Mouse (Mus musculus): Measurements from ENCODE around the gene Itgb5. TPM values are rescaled to one million over a fixed set of nuclear protein-coding genes. Genes with fewer than 3 reads are reported as not detected.

The Itgb5 gene
- polyA plus RNA-seq, 1 experiment from 2014 or later: 25.0 TPM

- Histone ChIP-seq H3K27ac (ENCODE audit: low read depth, low read length) (0 out of 2 replicates have a peak overlapping the region, but pooled peaks have one; percentile 9), H3K4me1 (replicated peaks; ENCODE audit: control insufficient read depth, insufficient read depth, low read length) (peaks cover 31% of the 10 kb centered on the region), H3K4me3 (ENCODE audit: low read depth, low read length) (no peak overlapping the region), H3K4me2 (no peak overlapping the region), H3K9me3 (ENCODE audit: control insufficient read depth, low read length) (no peaks in the 10 kb centered on the region), H3K27me3 (replicated peaks; ENCODE audit: control insufficient read depth, insufficient read depth, low read length) (no peaks in the 10 kb centered on the region), H3K9ac (ENCODE audit: low read depth, low read length) (no peak overlapping the region), H3K36me3 (ENCODE audit: control insufficient read depth, insufficient read depth, low read length) (peaks cover 5% of the 10 kb centered on the region; the same call in 1 of the 2 replicates)
- DNase-seq (ENCODE audit: low spot score) (no peak), ATAC-seq (replicated peaks; ENCODE audit: low FRiP score) (no peak)
- 43% methylated on average over 5 of the region's 5 CpGs for WGBS
Observed at GRCm38 (mm10) chr16:33921514-33921913, 92.0 kb downstream of the Itgb5 start.

DNA sequence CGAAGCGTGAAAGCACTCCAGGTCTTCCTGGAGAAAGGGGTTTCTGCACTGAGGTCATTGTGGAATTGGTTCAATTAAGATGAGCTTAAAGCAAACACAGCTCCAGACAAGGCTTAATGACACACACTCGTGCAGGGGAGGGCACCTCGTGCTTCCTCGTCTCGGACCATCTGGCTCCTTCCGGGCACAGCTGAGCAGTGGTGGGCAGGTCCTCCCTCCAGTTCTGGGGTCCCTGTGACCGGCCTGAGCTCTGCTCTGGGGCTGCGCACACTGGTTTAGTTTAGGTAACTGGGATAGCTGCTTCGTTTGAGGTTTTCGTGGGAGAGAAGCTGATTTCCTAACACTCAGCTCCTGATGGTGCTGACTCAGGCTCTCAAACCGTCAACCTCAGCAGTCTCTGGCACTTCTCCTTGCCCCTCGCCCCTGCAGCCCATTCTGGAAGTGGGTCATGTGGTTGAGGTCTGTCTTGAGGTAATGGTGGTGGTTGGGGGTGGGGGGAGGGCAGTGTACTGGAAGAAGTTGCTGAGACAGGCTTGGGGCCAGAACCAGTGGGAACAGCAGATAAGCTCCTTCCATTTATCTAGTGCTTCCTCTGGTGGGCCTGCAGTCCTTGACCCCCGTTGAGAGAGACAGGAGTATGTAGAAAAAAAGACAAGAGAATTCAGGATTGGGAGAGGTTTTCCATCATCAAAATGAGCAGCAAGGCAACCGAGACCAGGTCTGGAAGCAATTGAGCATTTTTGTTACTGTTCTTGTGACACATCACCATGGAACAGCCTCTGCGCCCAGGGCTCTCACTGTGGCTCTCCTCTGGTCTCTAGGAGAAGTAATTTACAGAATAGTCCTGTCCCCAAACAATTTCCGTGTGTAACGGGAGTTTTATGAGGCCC, 92.9 kb downstream of the Itgb5 start:
- ATAC-seq (replicated peaks; ENCODE audit: low FRiP score): peak; percentile 73
- peak; percentile 58 for DNase-seq (ENCODE audit: low spot score)
- peak overlapping the region; percentile 39 for H3K9ac ChIP-seq (ENCODE audit: low read depth, low read length)
- H3K36me3 ChIP-seq (ENCODE audit: control insufficient read depth, insufficient read depth, low read length): peaks cover 5% of the 10 kb centered on the region; the same call in 1 of the 2 replicates
- H3K27ac ChIP-seq (ENCODE audit: low read depth, low read length): peak overlapping the region; percentile 57
- 17% methylated on average over 18 of the region's 18 CpGs for WGBS
- no peaks in the 10 kb centered on the region for H3K9me3 ChIP-seq (ENCODE audit: control insufficient read depth, low read length)
- H3K27me3 ChIP-seq (replicated peaks; ENCODE audit: control insufficient read depth, insufficient read depth, low read length): no peaks in the 10 kb centered on the region
- H3K4me3 ChIP-seq (ENCODE audit: low read depth, low read length): no peak overlapping the region
- H3K4me1 ChIP-seq (replicated peaks; ENCODE audit: control insufficient read depth, insufficient read depth, low read length): peaks cover 26% of the 10 kb centered on the region
- peak overlapping the region; percentile 50 for H3K4me2 ChIP-seq

DNA sequence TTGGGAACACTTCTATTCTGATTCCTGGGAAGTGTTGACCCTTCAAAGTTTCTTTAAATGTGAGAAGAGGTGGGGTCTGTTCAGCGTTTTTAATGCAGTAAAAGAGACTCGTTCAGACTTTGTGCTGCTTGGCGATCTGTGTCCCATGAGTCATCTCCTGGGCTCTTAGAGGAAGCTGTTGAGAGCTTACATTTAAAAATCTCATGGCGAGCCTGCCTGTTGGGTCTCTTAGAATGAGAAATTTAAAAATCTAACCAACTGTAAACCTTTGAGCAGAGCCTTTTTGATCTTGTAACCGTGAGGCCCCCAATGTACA, 93.5 kb downstream of the Itgb5 start:
- H3K4me1 ChIP-seq (replicated peaks; ENCODE audit: control insufficient read depth, insufficient read depth, low read length): peaks cover 26% of the 10 kb centered on the region
- H3K9me3 ChIP-seq (ENCODE audit: control insufficient read depth, low read length): no peaks in the 10 kb centered on the region
- H3K4me3 ChIP-seq (ENCODE audit: low read depth, low read length): no peak overlapping the region
- H3K27me3 ChIP-seq (replicated peaks; ENCODE audit: control insufficient read depth, insufficient read depth, low read length): no peaks in the 10 kb centered on the region
- DNase-seq (ENCODE audit: low spot score): no peak
- H3K9ac ChIP-seq (ENCODE audit: low read depth, low read length): 0 out of 2 replicates have a peak overlapping the region, but pooled peaks have one; percentile 32
- WGBS: 35% methylated on average over 5 of the region's 5 CpGs
- no peak for ATAC-seq (replicated peaks; ENCODE audit: low FRiP score)
- peak overlapping the region; percentile 57 for H3K27ac ChIP-seq (ENCODE audit: low read depth, low read length)
- peak overlapping the region; percentile 50 for H3K4me2 ChIP-seq
- H3K36me3 ChIP-seq (ENCODE audit: control insufficient read depth, insufficient read depth, low read length): peaks cover 5% of the 10 kb centered on the region; the same call in 1 of the 2 replicates

GRCm38 (mm10) chr16:33923758-33924157, 94.3 kb downstream of the Itgb5 start:
- Histone ChIP-seq H3K27me3 (replicated peaks; ENCODE audit: control insufficient read depth, insufficient read depth, low read length) (no peaks in the 10 kb centered on the region), H3K36me3 (ENCODE audit: control insufficient read depth, insufficient read depth, low read length) (peaks cover 5% of the 10 kb centered on the region; the same call in 1 of the 2 replicates), H3K4me3 (ENCODE audit: low read depth, low read length) (no peak overlapping the region), H3K9me3 (ENCODE audit: control insufficient read depth, low read length) (no peaks in the 10 kb centered on the region), H3K27ac (ENCODE audit: low read depth, low read length) (no peak overlapping the region), H3K4me2 (0 out of 2 replicates have a peak overlapping the region, but pooled peaks have one; percentile 28), H3K9ac (ENCODE audit: low read depth, low read length) (no peak overlapping the region), H3K4me1 (replicated peaks; ENCODE audit: control insufficient read depth, insufficient read depth, low read length) (peaks cover 29% of the 10 kb centered on the region)
- DNase-seq (ENCODE audit: low spot score) (peak; percentile 37), ATAC-seq (replicated peaks; ENCODE audit: low FRiP score) (peak; percentile 82)
- 35% methylated on average over 8 of the region's 8 CpGs for WGBS

DNA sequence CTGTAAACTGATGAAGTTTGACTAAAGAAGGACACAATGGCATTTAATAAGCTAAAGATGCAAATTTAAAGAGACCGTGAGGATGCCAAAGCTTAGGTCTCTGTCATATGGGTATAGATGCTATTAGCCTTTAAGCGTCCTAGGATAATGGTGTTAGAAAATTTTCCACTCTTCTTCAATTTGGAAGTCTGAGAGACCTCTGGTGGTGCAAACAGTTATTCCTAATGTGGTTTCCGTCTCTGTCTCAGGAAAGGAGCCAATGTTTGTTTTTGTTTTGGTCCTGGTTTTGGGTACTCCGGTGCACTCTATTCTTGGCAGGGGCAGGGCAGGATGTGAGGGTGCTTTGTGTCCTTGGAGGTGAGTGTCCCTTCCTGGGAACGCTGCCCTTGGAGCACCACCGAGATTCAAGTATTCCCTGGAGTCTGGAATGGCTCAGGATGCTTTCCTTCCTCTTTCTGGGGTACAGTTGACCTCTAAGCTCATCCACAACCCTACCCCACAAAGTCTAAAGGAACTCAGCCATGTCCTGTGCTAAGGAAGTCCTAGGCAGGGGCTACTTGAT, 97.9 kb downstream of the Itgb5 start:
- peaks cover 29% of the 10 kb centered on the region for H3K4me1 ChIP-seq (replicated peaks; ENCODE audit: control insufficient read depth, insufficient read depth, low read length)

GRCm38 (mm10) chr16:33928788-33929462, 99.5 kb downstream of the Itgb5 start:
- WGBS: 68% methylated on average over 9 of the region's 9 CpGs
- DNase-seq (ENCODE audit: low spot score): no peak
- Histone ChIP-seq H3K9ac (ENCODE audit: low read depth, low read length) (no peak overlapping the region), H3K9me3 (ENCODE audit: control insufficient read depth, low read length) (no peaks in the 10 kb centered on the region), H3K27ac (ENCODE audit: low read depth, low read length) (no peak overlapping the region), H3K4me3 (ENCODE audit: low read depth, low read length) (no peak overlapping the region), H3K4me1 (replicated peaks; ENCODE audit: control insufficient read depth, insufficient read depth, low read length) (peaks cover 13% of the 10 kb centered on the region), H3K36me3 (ENCODE audit: control insufficient read depth, insufficient read depth, low read length) (no peaks in the 10 kb centered on the region; the same call in 1 of the 2 replicates), H3K27me3 (replicated peaks; ENCODE audit: control insufficient read depth, insufficient read depth, low read length) (no peaks in the 10 kb centered on the region), H3K4me2 (no peak overlapping the region)
- no peak for ATAC-seq (replicated peaks; ENCODE audit: low FRiP score)

More for the DNA sequence above, 97.9 kb downstream of the Itgb5 start:
- H3K9me3 ChIP-seq (ENCODE audit: control insufficient read depth, low read length): no peaks in the 10 kb centered on the region
- ATAC-seq (replicated peaks; ENCODE audit: low FRiP score): no peak
- H3K9ac ChIP-seq (ENCODE audit: low read depth, low read length): no peak overlapping the region
- H3K36me3 ChIP-seq (ENCODE audit: control insufficient read depth, insufficient read depth, low read length): no peaks in the 10 kb centered on the region; the same call in 1 of the 2 replicates
- no peaks in the 10 kb centered on the region for H3K27me3 ChIP-seq (replicated peaks; ENCODE audit: control insufficient read depth, insufficient read depth, low read length)
- DNase-seq (ENCODE audit: low spot score): no peak
- 79% methylated on average over 6 of the region's 6 CpGs for WGBS
- no peak overlapping the region for H3K27ac ChIP-seq (ENCODE audit: low read depth, low read length)
- H3K4me2 ChIP-seq: no peak overlapping the region
- H3K4me3 ChIP-seq (ENCODE audit: low read depth, low read length): no peak overlapping the region

GRCm38 (mm10) chr16:33930785-33931184, 101.3 kb downstream of the Itgb5 start:
- no peak overlapping the region for H3K4me2 ChIP-seq
- H3K27ac ChIP-seq (ENCODE audit: low read depth, low read length): no peak overlapping the region
- H3K27me3 ChIP-seq (replicated peaks; ENCODE audit: control insufficient read depth, insufficient read depth, low read length): no peaks in the 10 kb centered on the region
- peaks cover 13% of the 10 kb centered on the region for H3K4me1 ChIP-seq (replicated peaks; ENCODE audit: control insufficient read depth, insufficient read depth, low read length)
- no peak overlapping the region for H3K9ac ChIP-seq (ENCODE audit: low read depth, low read length)
- ATAC-seq (replicated peaks; ENCODE audit: low FRiP score): no peak
- 81% methylated on average over 6 of the region's 6 CpGs for WGBS
- no peak overlapping the region for H3K4me3 ChIP-seq (ENCODE audit: low read depth, low read length)
- DNase-seq (ENCODE audit: low spot score): no peak
- H3K9me3 ChIP-seq (ENCODE audit: control insufficient read depth, low read length): no peaks in the 10 kb centered on the region
- H3K36me3 ChIP-seq (ENCODE audit: control insufficient read depth, insufficient read depth, low read length): no peaks in the 10 kb centered on the region; the same call in 1 of the 2 replicates

DNA sequence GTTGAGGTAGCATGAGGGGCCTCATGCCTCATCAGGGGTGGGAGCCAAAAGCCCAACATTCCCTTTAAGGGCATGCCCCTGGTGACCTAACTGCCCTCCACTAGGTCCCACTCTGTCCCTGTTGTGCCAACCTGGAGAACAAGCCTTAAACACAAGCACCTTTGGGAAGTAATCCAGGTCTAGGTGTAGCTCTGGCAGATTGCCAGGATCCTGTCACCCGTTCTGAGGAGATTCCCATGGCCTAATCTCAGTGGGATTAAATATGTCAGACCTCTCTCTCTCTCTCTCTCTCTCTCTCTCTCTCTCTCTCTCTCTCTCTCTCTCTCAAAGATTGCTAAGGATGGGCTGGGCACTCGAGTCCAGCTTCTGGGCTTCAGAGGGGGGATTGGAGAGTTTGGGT, 102.2 kb downstream of the Itgb5 start:
- Histone ChIP-seq H3K4me1 (replicated peaks; ENCODE audit: control insufficient read depth, insufficient read depth, low read length) (peaks cover 13% of the 10 kb centered on the region), H3K36me3 (ENCODE audit: control insufficient read depth, insufficient read depth, low read length) (no peaks in the 10 kb centered on the region; the same call in 1 of the 2 replicates), H3K9me3 (ENCODE audit: control insufficient read depth, low read length) (no peaks in the 10 kb centered on the region), H3K4me3 (ENCODE audit: low read depth, low read length) (no peak overlapping the region), H3K4me2 (no peak overlapping the region), H3K27me3 (replicated peaks; ENCODE audit: control insufficient read depth, insufficient read depth, low read length) (no peaks in the 10 kb centered on the region), H3K9ac (ENCODE audit: low read depth, low read length) (no peak overlapping the region), H3K27ac (ENCODE audit: low read depth, low read length) (no peak overlapping the region)
- no peak for DNase-seq (ENCODE audit: low spot score)
- no peak for ATAC-seq (replicated peaks; ENCODE audit: low FRiP score)
- 65% methylated on average over 2 of the region's 2 CpGs for WGBS
